Mouse (Mus musculus) lung, postnatal 0 days (tissue): ENCODE measurements around the gene Rfc2. TPM values are rescaled to one million over a fixed set of nuclear protein-coding genes. Genes with fewer than 3 reads are reported as not detected.
A peak's percentile ranks its signal among the peaks of the same experiment; 100 is the strongest.

Source experiments
- ATAC-seq: fragments of 200-750 bp; cut with Nextera tagmentation; 2 replicates; pipeline ENCODE4 v1.8.0; 2017; ENCODE audit warnings: moderate library complexity
- DNase-seq: peaks from one replicate; pipeline ENCODE4 v3.0.0-alpha.2; 2016; ENCODE audit warnings: low spot score
- H3K27ac ChIP-seq: fragments of 300-500 bp; sonication (generic); 2 replicates; pipeline ENCODE4 v1.5.1; 2014; ENCODE audit warnings: antibody characterized with exemption, mild to moderate bottlenecking, low read length, mixed read lengths
- H3K27me3 ChIP-seq: fragments of 300-500 bp; sonication (generic); replicated peaks from 2 replicates; pipeline ENCODE4 v1.6.1; 2014; ENCODE audit warnings: low read length, mixed read lengths; ENCODE audit not compliant: insufficient read depth
- H3K36me3 ChIP-seq: fragments of 300-500 bp; sonication (generic); 2 replicates; pipeline ENCODE4 v1.6.1; 2014; ENCODE audit warnings: low read length, mixed read lengths; ENCODE audit not compliant: insufficient read depth
- H3K4me1 ChIP-seq: fragments of 300-500 bp; sonication (generic); 2 replicates; pipeline ENCODE4 v1.6.1; 2014; ENCODE audit warnings: antibody characterized with exemption, low read depth, low read length, mixed read lengths; ENCODE audit not compliant: insufficient read depth
- H3K4me2 ChIP-seq: fragments of 300-500 bp; sonication (generic); replicated peaks from 2 replicates; pipeline ENCODE4 v1.6.1; 2014; ENCODE audit warnings: low read depth, mild to moderate bottlenecking, low read length, moderate library complexity, mixed read lengths
- H3K4me3 ChIP-seq: fragments of 300-500 bp; sonication (generic); 2 replicates; pipeline ENCODE4 v1.5.1; 2014; ENCODE audit warnings: low read depth, low read length
- H3K9ac ChIP-seq: fragments of 300-500 bp; sonication (generic); replicated peaks from 2 replicates; pipeline ENCODE4 v1.6.1; 2014; ENCODE audit warnings: low read depth, mild to moderate bottlenecking
- H3K9me3 ChIP-seq: fragments of 300-500 bp; sonication (generic); 2 replicates; pipeline ENCODE4 v1.6.1; 2016; ENCODE audit warnings: low read length, mixed read lengths
- CTCF ChIP-seq: IDR thresholded peaks from 2 replicates; pipeline ENCODE4 v1.5.1; 2016; ENCODE audit warnings: antibody characterized with exemption, mild to moderate bottlenecking
- EP300 ChIP-seq: IDR thresholded peaks from 2 replicates; pipeline ENCODE4 v1.6.1; 2016; ENCODE audit warnings: antibody characterized with exemption, mild to moderate bottlenecking, control low read depth
- WGBS: fragments of 180-500 bp; shearing (Covaris S2); extraction: QIAGEN DNeasy Blood & Tissue Kit; methylation state at CpG from one replicate; pipeline ENCODE4 v1.1.7; 2014; 5-methylcytosine and 5-hydroxymethylcytosine counted together
- polyA plus RNA-seq: library from polyadenylated mRNA; unstranded; fragments of >200 nt; fragmentation: Nextera tagmentation; extraction: Ambion mirVana; gene quantifications from 2 replicates; pipeline ENCODE4 v1.2.1, GENCODE M21; 2015

Rfc2 gene
- polyA plus RNA-seq, 1 experiment from 2014 or later = 84.4 TPM

DNA sequence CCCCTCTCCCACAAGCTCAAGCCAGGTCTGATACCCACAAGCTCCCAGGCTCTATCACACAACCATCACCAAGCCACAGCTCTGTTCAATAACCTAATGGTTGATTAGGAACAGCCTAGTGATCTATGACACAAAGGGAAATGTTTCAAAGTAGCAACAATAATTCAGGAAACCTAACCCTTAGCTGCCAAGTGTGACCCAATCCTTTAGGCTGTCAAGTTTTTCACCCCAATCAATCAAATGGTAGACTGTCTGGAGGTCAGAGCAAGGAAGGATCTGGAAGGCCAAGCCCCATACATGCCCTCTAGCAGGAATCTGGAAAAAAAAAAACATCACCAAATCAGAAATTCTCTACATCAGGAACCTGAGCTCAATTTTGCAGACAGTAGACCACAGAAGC is 49.7 kb downstream of the Rfc2 start:
- no peaks in the 10 kb centered on the region for H3K4me1 ChIP-seq
- H3K36me3 ChIP-seq = peaks cover 26% of the 10 kb centered on the region; the same call in 1 of the 2 replicates
- H3K27ac ChIP-seq = no peak overlapping the region
- no peaks in the 10 kb centered on the region for H3K27me3 ChIP-seq
- H3K9me3 ChIP-seq = no peaks in the 10 kb centered on the region
- no peak overlapping the region for H3K4me3 ChIP-seq
- no peak for DNase-seq
- H3K4me2 ChIP-seq = no peak overlapping the region
- TF ChIP-seq EP300 (no peak), CTCF (no peak)
- no peak for ATAC-seq
- H3K9ac ChIP-seq = no peak overlapping the region

DNA sequence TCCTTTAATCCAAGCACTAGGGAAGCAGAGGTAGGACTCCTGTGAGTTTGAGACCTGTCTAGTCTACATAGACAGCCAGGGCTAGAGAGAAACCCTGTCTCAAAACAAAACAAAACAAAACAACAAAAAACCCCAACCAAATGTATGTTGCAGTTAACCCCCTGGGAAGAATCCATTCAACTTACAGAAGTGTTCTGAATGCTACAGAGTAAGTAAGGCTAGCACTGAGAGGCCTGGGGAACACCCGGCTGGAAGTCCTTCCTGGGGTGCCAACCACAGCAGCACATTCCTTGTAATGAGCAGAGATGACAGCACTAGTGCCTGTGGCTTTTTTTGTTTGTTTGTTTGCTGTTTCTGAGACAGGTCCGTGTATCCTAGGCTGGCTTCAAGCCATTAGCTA is 51.7 kb downstream of the Rfc2 start:
- no peak for TF ChIP-seq EP300
- TF ChIP-seq CTCF = no peak
- peaks cover 19% of the 10 kb centered on the region; the same call in 1 of the 2 replicates for H3K36me3 ChIP-seq
- H3K27me3 ChIP-seq = no peaks in the 10 kb centered on the region
- 0 out of 2 replicates have a peak, but pooled peaks cover 6% of the 10 kb centered on the region for H3K4me1 ChIP-seq
- no peak overlapping the region for H3K27ac ChIP-seq
- no peak overlapping the region for H3K9ac ChIP-seq
- no peak for DNase-seq
- 41% methylated on average over 2 of the region's 2 CpGs for WGBS
- no peak overlapping the region for H3K4me3 ChIP-seq
- no peaks in the 10 kb centered on the region for H3K9me3 ChIP-seq
- no peak overlapping the region for H3K4me2 ChIP-seq
- no peak for ATAC-seq

DNA sequence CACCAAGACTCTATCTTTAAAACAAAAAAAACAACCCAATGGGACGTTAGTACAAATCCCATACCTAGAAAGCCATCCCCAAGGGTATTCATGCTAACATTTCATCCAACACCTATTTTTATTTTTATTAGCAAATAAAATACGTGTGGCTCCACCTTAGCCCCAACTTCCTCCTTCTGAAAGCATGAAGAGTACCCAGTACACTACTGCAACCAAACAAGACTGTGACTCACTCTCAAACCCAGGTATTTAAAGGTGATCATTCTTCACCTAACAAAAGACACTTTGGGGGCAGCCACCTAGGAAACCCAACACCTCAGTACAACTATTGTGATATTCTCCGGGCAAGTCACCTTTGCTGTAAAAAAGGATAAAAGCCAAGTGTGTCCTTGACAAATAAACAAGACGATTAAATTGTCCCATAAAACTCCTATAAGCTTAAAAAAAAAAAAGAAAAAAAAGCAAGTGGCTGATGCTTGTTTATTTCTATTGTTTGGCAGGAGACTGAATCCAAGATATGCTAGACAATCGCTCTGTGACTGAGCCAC is 56.7 kb downstream of the Rfc2 start:
- TF ChIP-seq EP300 (no peak), CTCF (no peak)
- peak overlapping the region; percentile 99 for H3K27ac ChIP-seq
- H3K4me3 ChIP-seq = peak overlapping the region; percentile 99
- H3K27me3 ChIP-seq = no peaks in the 10 kb centered on the region
- no peaks in the 10 kb centered on the region for H3K9me3 ChIP-seq
- H3K4me2 ChIP-seq = peak overlapping the region; percentile 57
- DNase-seq (peak; percentile 61), ATAC-seq (no peak)
- H3K4me1 ChIP-seq = 0 out of 2 replicates have a peak, but pooled peaks cover 6% of the 10 kb centered on the region
- WGBS = 9% methylated on average over 5 of the region's 5 CpGs
- peak overlapping the region; percentile 99 for H3K9ac ChIP-seq
- H3K36me3 ChIP-seq = peaks cover 14% of the 10 kb centered on the region; the same call in 1 of the 2 replicates

DNA sequence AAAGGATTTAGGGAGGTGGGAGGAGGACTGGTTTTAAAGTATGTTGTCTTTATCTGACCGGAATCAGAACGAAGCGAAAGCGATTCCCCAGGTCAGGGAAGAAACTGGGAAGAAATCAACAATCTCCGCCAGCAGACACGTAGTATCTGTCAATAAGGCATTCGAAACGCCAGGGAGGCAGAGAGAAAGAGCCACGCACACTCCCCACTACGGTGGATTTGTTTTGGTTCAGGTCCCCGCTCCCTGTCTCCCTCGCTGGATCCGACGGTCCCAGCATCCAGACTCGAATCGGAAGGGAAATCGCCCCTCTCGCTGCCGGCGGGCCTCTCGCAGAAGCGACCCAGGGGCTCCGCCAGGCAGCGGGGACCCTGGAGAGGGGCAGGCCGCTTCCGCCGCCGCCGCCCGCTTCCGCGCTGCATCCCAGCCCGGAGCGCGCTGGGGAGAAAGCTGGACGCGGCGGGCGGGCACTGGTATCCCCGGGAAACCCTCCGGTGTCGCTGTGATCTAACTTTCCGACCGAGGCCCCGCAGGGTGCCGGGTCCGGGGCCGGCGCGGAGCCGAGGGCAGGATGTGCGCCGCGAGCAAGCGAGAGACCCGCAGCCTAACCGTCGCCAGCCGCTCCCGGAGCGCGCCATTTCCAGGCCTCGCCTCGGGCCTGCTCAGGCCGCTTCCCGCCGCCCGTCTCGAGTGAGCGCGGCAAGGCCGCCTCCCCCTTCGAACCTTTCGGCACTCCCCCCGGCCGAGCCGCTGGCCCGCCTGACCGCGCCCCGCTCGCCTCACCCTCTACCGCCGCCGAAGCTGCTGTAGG is 57.5 kb downstream of the Rfc2 start:
- Histone ChIP-seq H3K4me1 (peaks cover 6% of the 10 kb centered on the region; the same call in 1 of the 2 replicates), H3K27ac (peak overlapping the region; percentile 99), H3K9me3 (no peaks in the 10 kb centered on the region), H3K4me3 (peak overlapping the region; percentile 99), H3K36me3 (peaks cover 8% of the 10 kb centered on the region; the same call in 1 of the 2 replicates), H3K27me3 (no peaks in the 10 kb centered on the region), H3K9ac (peak overlapping the region; percentile 99), H3K4me2 (peak overlapping the region; percentile 57)
- WGBS = under 1% methylated on average over 65 of the region's 85 CpGs
- TF ChIP-seq CTCF (no peak), EP300 (no peak)
- DNase-seq (peak; percentile 45), ATAC-seq (peak; percentile 54)

DNA sequence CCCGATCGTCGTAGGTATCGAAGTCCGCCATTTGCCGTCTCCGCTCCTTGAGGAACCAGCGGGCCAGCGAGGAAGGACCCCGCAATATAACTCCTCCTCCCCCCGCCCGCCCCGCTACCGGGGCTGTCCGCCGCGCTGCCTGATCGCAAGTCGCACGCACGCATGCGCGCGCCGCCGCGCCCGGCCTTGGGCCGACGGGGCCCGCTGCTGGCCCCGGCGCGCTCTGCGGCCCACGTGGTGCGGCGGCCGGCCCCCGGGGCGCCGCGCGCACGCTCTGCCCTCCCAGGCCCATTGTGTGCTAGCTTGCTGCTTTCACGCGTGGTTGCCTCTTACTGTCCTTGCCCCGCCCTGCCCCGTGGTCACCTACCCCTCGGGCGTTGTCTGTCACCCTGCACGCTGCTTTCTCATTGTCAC is 58.1 kb downstream of the Rfc2 start, which contains the start of gene Eif4h:
Gene Eif4h, minus strand, starts transcription at position 222 of the 414 bp plus-strand sequence.
- H3K9me3 ChIP-seq = no peaks in the 10 kb centered on the region
- H3K27me3 ChIP-seq = no peaks in the 10 kb centered on the region
- peak within 1 kb of the TSS; percentile 57 for H3K4me2 ChIP-seq
- H3K36me3 ChIP-seq = peaks cover 4% of the 10 kb centered on the region; the same call in 1 of the 2 replicates
- peaks cover 9% of the 10 kb centered on the region for H3K4me1 ChIP-seq
- DNase-seq (peak; percentile 98), ATAC-seq (peak; percentile 95)
- peak within 1 kb of the TSS; percentile 99 for H3K9ac ChIP-seq
- 0% methylated on average over 30 of the region's 52 CpGs for WGBS
- no peak for TF ChIP-seq EP300
- TF ChIP-seq CTCF = no peak
- H3K4me3 ChIP-seq = peak within 1 kb of the TSS; percentile 99
- peak within 1 kb of the TSS; percentile 99 for H3K27ac ChIP-seq

DNA sequence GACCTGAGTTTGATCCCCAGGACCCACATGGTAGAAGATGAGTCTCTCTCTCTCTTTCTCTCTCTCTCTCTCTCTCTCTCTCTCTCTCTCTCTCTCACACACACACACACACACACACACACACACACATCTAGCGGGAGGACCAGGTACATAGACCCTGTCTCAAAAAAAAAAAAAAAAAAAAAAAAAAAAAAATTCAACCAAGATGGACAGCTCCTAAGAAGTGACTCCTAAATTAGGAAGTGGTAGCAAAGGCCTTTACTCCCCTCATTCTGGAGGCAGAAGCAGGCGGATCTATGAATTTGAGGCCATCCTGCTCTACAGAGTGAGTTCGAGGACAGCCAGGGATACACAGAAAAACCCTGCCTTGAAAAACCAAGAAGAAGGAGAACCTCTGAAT is 59.2 kb downstream of the Rfc2 start:
- 84% methylated on average over 3 of the region's 3 CpGs for WGBS
- H3K4me1 ChIP-seq = peaks cover 16% of the 10 kb centered on the region
- H3K9me3 ChIP-seq = no peaks in the 10 kb centered on the region
- peaks cover 4% of the 10 kb centered on the region; the same call in 1 of the 2 replicates for H3K36me3 ChIP-seq
- no peak for TF ChIP-seq EP300
- TF ChIP-seq CTCF = no peak
- no peak overlapping the region for H3K4me2 ChIP-seq
- no peaks in the 10 kb centered on the region for H3K27me3 ChIP-seq
- no peak overlapping the region for H3K27ac ChIP-seq
- H3K4me3 ChIP-seq = no peak overlapping the region
- DNase-seq = no peak
- no peak overlapping the region for H3K9ac ChIP-seq
- ATAC-seq = no peak
